Mouse (Mus musculus): Measurements from ENCODE around the gene Fmo4. TPM values are rescaled to one million over a fixed set of nuclear protein-coding genes. Genes with fewer than 3 reads are reported as not detected.

The Fmo4 gene
- polyA plus RNA-seq (2017; shearing (Covaris generic)) = not detected

DNA sequence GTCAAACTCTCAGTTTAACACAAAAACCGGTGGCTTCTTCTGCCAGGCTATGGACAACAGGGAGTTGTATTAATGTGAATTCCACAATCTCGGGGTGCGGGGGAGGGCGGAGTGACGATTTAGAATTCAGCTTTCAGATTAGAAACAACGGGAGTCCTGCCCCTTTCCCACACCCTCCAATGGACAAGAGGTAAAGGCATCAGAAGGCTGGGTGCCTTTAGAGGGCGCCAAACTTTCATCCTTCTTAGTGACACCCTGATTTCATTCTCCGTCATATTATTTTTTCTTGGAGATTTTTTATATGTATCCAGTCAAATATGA, at the start of gene Fmo4:
Gene Fmo4, minus strand, starts transcription at position 137 of the 321 bp plus-strand sequence.

Other genes with a start within 250 kb of the Fmo4 start
- gene Vamp4, start 243.5 kb downstream of the Fmo4 start, polyA plus RNA-seq (2017; shearing (Covaris generic)) = 10 to 100 TPM; 75.9 to 96.4 TPM
- under 1 TPM in 1 of 2 experiments, not detected in 1; 0.49 TPM for gene Myoc, start 174.8 kb downstream of the Fmo4 start, polyA plus RNA-seq (2017; shearing (Covaris generic))
- under 1 TPM in 1 of 2 experiments, not detected in 1; 0.91 TPM for gene Myocos, start 155.8 kb downstream of the Fmo4 start, polyA plus RNA-seq (2017; shearing (Covaris generic))
- gene Prrc2c, start 73.4 kb downstream of the Fmo4 start, polyA plus RNA-seq (2017; shearing (Covaris generic)) = 100 to 1,000 TPM; 154 to 179 TPM
- gene Fmo1, start 52.6 kb upstream of the Fmo4 start, polyA plus RNA-seq (2017; shearing (Covaris generic)) = 1 to 10 TPM in 1 of 2 experiments, under 1 TPM in 1; 0.24 to 3.8 TPM
- gene Fmo2, start 84.8 kb upstream of the Fmo4 start, polyA plus RNA-seq (2017; shearing (Covaris generic)) = under 1 TPM in 1 of 2 experiments, not detected in 1; 0.43 TPM
- under 1 TPM; 0.11 to 0.99 TPM for gene Fmo6, start 123.5 kb upstream of the Fmo4 start, polyA plus RNA-seq (2017; shearing (Covaris generic))
- not detected for gene Fmo3, start 170.6 kb upstream of the Fmo4 start, polyA plus RNA-seq (2017; shearing (Covaris generic))